Mouse (Mus musculus) intestine, embryonic 14.5 days (tissue): Measurements from ENCODE around the gene Fam78a. TPM values are rescaled to one million over a fixed set of nuclear protein-coding genes. Genes with fewer than 3 reads are reported as not detected.
"Not testable (repeated sequence)": the region's sequence is repeated elsewhere in the genome, so short reads cannot be mapped to it uniquely, and the experiment has no call there.

Source experiments
- ATAC-seq: fragments of 200-750 bp; cut with Nextera tagmentation; replicated peaks from 2 replicates; pipeline ENCODE4 v1.8.0; 2017; ENCODE audit warnings: low read depth, moderate number of reproducible peaks, moderate TSS enrichment, moderate library complexity; ENCODE audit not compliant: low FRiP score, low TSS enrichment
- DNase-seq: peaks from one replicate; pipeline ENCODE4 v3.0.0-alpha.2; 2018; ENCODE audit warnings: low spot score
- H3K27ac ChIP-seq: fragments of 300-500 bp; sonication (generic); 2 replicates; pipeline ENCODE4 v1.5.1; 2014; ENCODE audit warnings: low read depth, mild to moderate bottlenecking, control low read depth
- H3K27me3 ChIP-seq: fragments of 300-500 bp; sonication (generic); replicated peaks from 2 replicates; pipeline ENCODE4 v1.6.1; 2014; ENCODE audit warnings: low read length, control low read depth; ENCODE audit not compliant: control insufficient read depth, insufficient read depth
- H3K36me3 ChIP-seq: fragments of 300-500 bp; sonication (generic); 2 replicates; pipeline ENCODE4 v1.6.1; 2014; ENCODE audit warnings: low read length, control low read depth; ENCODE audit not compliant: control insufficient read depth, insufficient read depth
- H3K4me1 ChIP-seq: fragments of 300-500 bp; sonication (generic); replicated peaks from 2 replicates; pipeline ENCODE4 v1.6.1; 2014; ENCODE audit warnings: low read length, control low read depth, mixed read lengths; ENCODE audit not compliant: control insufficient read depth, insufficient read depth
- H3K4me2 ChIP-seq: fragments of 300-500 bp; sonication (generic); 2 replicates; pipeline ENCODE4 v1.6.1; 2014; ENCODE audit warnings: low read length
- H3K4me3 ChIP-seq: fragments of 300-500 bp; sonication (generic); 2 replicates; pipeline ENCODE4 v1.5.1; 2014; ENCODE audit warnings: low read depth, low read length, control low read depth, mixed read lengths
- H3K9ac ChIP-seq: fragments of 300-500 bp; sonication (generic); 2 replicates; pipeline ENCODE4 v1.6.1; 2014; ENCODE audit warnings: mild to moderate bottlenecking, low read length
- H3K9me3 ChIP-seq: fragments of 300-500 bp; sonication (generic); 2 replicates; pipeline ENCODE4 v1.6.1; 2016; ENCODE audit warnings: low read length, control low read depth; ENCODE audit not compliant: control insufficient read depth
- WGBS: fragments of 180-500 bp; shearing (Covaris S2); extraction: QIAGEN DNeasy Blood & Tissue Kit; methylation state at CpG from one replicate; pipeline ENCODE4 v1.1.7; 2014; 5-methylcytosine and 5-hydroxymethylcytosine counted together
- polyA plus RNA-seq: library from polyadenylated mRNA; unstranded; fragments of >200 nt; fragmentation: Nextera tagmentation; extraction: Ambion mirVana; gene quantifications from 2 replicates; pipeline ENCODE4 v1.2.1, GENCODE M21; 2014

Gene Fam78a
- polyA plus RNA-seq, 1 experiment from 2014 or later, result 1.7 TPM

GRCm38 (mm10) chr2:32051791-32052190, 32.9 kb downstream of the Fam78a start:
- no peak overlapping the region for H3K27ac ChIP-seq
- H3K36me3 ChIP-seq, result peaks cover 60% of the 10 kb centered on the region
- ATAC-seq (no peak), DNase-seq (no peak)
- WGBS, result 80% methylated on average over 8 of the region's 8 CpGs
- H3K4me3 ChIP-seq, result no peak overlapping the region
- H3K4me1 ChIP-seq, result no peaks in the 10 kb centered on the region
- H3K27me3 ChIP-seq, result no peaks in the 10 kb centered on the region
- H3K9ac ChIP-seq, result no peak overlapping the region
- no peaks in the 10 kb centered on the region for H3K9me3 ChIP-seq
- H3K4me2 ChIP-seq, result no peak overlapping the region

GRCm38 (mm10) chr2:32047323-32047722, 37.3 kb downstream of the Fam78a start:
- Histone ChIP-seq H3K27me3 (no peaks in the 10 kb centered on the region), H3K27ac (no peak overlapping the region), H3K36me3 (peaks cover 90% of the 10 kb centered on the region), H3K4me1 (no peaks in the 10 kb centered on the region), H3K4me2 (no peak overlapping the region), H3K9ac (no peak overlapping the region), H3K4me3 (no peak overlapping the region), H3K9me3 (no peaks in the 10 kb centered on the region)
- ATAC-seq, result no peak
- 93% methylated on average over 10 of the region's 10 CpGs for WGBS
- DNase-seq, result no peak

GRCm38 (mm10) chr2:32046009-32046408, 38.6 kb downstream of the Fam78a start:
- DNase-seq (no peak), ATAC-seq (no peak)
- 92% methylated on average over 10 of the region's 10 CpGs for WGBS
- no peak overlapping the region for H3K4me2 ChIP-seq
- no peak overlapping the region for H3K4me3 ChIP-seq
- no peaks in the 10 kb centered on the region for H3K27me3 ChIP-seq
- H3K36me3 ChIP-seq, result peaks cover 90% of the 10 kb centered on the region
- no peak overlapping the region for H3K27ac ChIP-seq
- H3K9ac ChIP-seq, result no peak overlapping the region
- no peaks in the 10 kb centered on the region for H3K9me3 ChIP-seq
- H3K4me1 ChIP-seq, result no peaks in the 10 kb centered on the region

- ATAC-seq (no peak), DNase-seq (no peak)
- 79% methylated on average over 6 of the region's 6 CpGs for WGBS
- Histone ChIP-seq H3K4me1 (no peaks in the 10 kb centered on the region), H3K9ac (no peak overlapping the region), H3K27me3 (no peaks in the 10 kb centered on the region), H3K9me3 (no peaks in the 10 kb centered on the region), H3K4me2 (no peak overlapping the region), H3K4me3 (no peak overlapping the region), H3K36me3 (peaks cover 92% of the 10 kb centered on the region), H3K27ac (no peak overlapping the region)
Measured at GRCm38 (mm10) chr2:32045375-32045774, 39.3 kb downstream of the Fam78a start.

DNA sequence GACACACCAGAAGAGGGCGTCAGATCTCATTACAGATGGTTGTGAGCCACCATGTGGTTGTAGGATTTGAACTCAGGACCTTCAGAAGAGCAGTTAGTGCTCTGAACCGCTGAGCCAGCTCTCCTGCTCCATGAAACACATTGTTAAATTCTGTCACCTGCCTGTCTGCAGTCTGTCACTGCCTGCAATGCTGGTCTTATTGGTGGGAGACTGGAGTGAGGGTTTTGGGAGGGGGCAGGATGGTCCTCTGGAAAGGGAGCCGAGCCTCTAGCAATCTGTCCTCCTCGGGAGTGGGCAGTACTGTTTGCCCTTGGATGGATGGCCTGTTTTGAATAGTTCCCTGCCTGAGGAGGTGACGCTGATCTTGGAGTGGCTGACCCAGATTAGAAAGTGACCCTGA, 40.8 kb downstream of the Fam78a start:
- Histone ChIP-seq H3K4me1 (no peaks in the 10 kb centered on the region), H3K4me2 (no peak overlapping the region), H3K9me3 (no peaks in the 10 kb centered on the region), H3K4me3 (no peak overlapping the region), H3K9ac (no peak overlapping the region), H3K27me3 (no peaks in the 10 kb centered on the region), H3K27ac (no peak overlapping the region), H3K36me3 (peaks cover 92% of the 10 kb centered on the region)
- WGBS, result 68% methylated on average over 5 of the region's 5 CpGs
- DNase-seq (no peak), ATAC-seq (no peak)

DNA sequence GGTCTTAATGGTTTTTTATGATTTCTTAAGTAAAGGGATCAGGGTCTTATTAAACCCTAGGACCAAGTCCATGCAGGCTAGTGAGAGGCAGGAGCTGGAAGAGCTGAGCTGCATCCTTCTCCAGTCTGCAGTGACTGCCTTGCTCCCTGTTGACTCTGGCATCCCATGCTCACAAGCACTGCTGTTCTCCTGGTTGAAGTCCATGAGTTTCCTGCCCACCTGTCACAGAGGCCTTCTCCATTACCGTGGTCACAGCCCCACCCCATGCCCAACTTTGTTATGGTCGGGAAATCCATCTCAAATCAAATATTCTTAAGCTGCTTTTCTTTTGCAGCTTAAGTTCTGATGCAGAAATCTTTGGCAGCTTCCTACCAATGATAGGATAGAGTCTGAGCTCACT, 43.6 kb downstream of the Fam78a start:
- Histone ChIP-seq H3K27ac (no peak overlapping the region), H3K4me2 (no peak overlapping the region), H3K4me1 (no peaks in the 10 kb centered on the region), H3K36me3 (peaks cover 89% of the 10 kb centered on the region), H3K9me3 (no peaks in the 10 kb centered on the region), H3K4me3 (no peak overlapping the region), H3K27me3 (no peaks in the 10 kb centered on the region), H3K9ac (no peak overlapping the region)
- ATAC-seq (no peak), DNase-seq (no peak)
- 91% methylated on average over 2 of the region's 2 CpGs for WGBS

DNA sequence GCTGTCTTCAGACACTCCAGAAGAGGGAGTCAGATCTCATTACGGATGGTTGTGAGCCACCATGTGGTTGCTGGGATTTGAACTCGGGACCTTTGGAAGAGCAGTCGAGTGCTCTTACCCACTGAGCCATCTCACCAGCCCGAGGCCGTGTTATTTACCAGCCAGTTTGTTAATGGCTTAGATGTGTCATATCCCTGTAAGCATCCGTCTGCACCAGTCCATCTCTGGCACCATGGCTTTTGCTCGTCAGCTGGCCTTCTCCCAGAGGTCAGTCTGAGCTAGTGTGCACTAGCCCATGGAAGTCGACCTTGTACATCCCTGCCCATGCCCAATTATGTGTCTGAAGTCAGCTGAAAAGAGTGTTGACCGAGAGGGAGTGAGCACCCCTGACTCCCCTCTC, 44.0 kb downstream of the Fam78a start:
- not testable (repeated sequence) for DNase-seq, H3K9me3 ChIP-seq, H3K27me3 ChIP-seq, H3K27ac ChIP-seq, ATAC-seq, H3K4me1 ChIP-seq, H3K4me2 ChIP-seq, H3K4me3 ChIP-seq, H3K9ac ChIP-seq
- H3K36me3 ChIP-seq, result peaks cover 88% of the 10 kb centered on the region
- WGBS, result 88% methylated on average over 9 of the region's 9 CpGs

GRCm38 (mm10) chr2:32038661-32039081, 46.0 kb downstream of the Fam78a start:
- 85% methylated on average over 8 of the region's 8 CpGs for WGBS
- Histone ChIP-seq H3K4me3 (no peak overlapping the region), H3K27me3 (no peaks in the 10 kb centered on the region), H3K9me3 (no peaks in the 10 kb centered on the region), H3K9ac (no peak overlapping the region), H3K4me1 (no peaks in the 10 kb centered on the region), H3K4me2 (no peak overlapping the region), H3K36me3 (peaks cover 90% of the 10 kb centered on the region), H3K27ac (no peak overlapping the region)
- no peak for DNase-seq
- no peak for ATAC-seq

GRCm38 (mm10) chr2:32037279-32037858, 47.3 kb downstream of the Fam78a start:
- WGBS, result 62% methylated on average over 6 of the region's 6 CpGs

More at GRCm38 (mm10) chr2:32037279-32037858, 47.3 kb downstream of the Fam78a start:
- Histone ChIP-seq H3K36me3 (peaks cover 90% of the 10 kb centered on the region), H3K27me3 (no peaks in the 10 kb centered on the region), H3K4me3 (no peak overlapping the region), H3K4me2 (no peak overlapping the region), H3K9me3 (no peaks in the 10 kb centered on the region), H3K9ac (no peak overlapping the region), H3K4me1 (no peaks in the 10 kb centered on the region), H3K27ac (peak overlapping the region; percentile 5; the same call in 1 of the 2 replicates)
- DNase-seq (no peak), ATAC-seq (no peak)
